Mouse (Mus musculus): ENCODE measurements around the gene Gigyf1. TPM values are rescaled to one million over a fixed set of nuclear protein-coding genes. Genes with fewer than 3 reads are reported as not detected.

Gigyf1 gene
- total and polyA plus RNA-seq, 2 experiments from 2014 or later: 10.6 to 25.2 TPM

GRCm38 (mm10) chr5:137549840-137550239, 31.5 kb downstream of the Gigyf1 start:
- no peaks in the 10 kb centered on the region for H3K27me3 ChIP-seq (ENCODE audit: insufficient read depth, low read length)
- WGBS: 86% methylated on average over 2 of the region's 2 CpGs

DNA sequence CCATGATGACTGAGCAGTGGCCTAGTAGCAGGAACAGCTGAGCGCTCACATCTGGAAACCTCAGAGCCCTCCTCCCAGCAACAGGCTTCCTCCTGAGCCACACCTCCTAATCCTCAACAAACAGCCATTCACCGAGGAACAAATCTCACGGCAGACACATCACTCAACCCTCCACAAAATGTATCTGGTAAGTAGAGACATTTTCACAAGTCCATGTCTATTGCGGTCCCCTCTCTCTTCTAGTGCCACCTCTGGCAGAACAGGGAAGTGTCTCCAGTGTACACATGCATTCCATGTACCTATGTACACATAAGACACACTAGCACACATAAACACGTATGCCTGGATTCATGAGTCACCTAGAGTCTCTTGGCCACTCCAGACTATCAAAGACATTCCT, 32.8 kb downstream of the Gigyf1 start:
- no peak overlapping the region for H3K27ac ChIP-seq (ENCODE audit: low read depth, low read length)
- H3K9ac ChIP-seq: no peak overlapping the region
- peak; percentile 52 for TF ChIP-seq CTCF (IDR thresholded peaks at IDR 0.05; ENCODE audit: low read depth)
- no peaks in the 10 kb centered on the region for H3K36me3 ChIP-seq (ENCODE audit: insufficient read depth)
- 74% methylated on average over 5 of the region's 5 CpGs for WGBS
- ATAC-seq (no peak), DNase-seq (no peak)
- no peak overlapping the region for H3K4me2 ChIP-seq (ENCODE audit: low read depth)
- no peaks in the 10 kb centered on the region for H3K9me3 ChIP-seq (ENCODE audit: low read length)
- no peak overlapping the region for H3K4me3 ChIP-seq (ENCODE audit: low read depth, low read length)
- no peaks in the 10 kb centered on the region for H3K27me3 ChIP-seq (ENCODE audit: insufficient read depth, low read length)
- H3K4me1 ChIP-seq (ENCODE audit: insufficient read depth): peaks cover 8% of the 10 kb centered on the region; the same call in 1 of the 2 replicates

More at GRCm38 (mm10) chr5:137549840-137550239, 31.5 kb downstream of the Gigyf1 start:
- peaks cover 6% of the 10 kb centered on the region; the same call in 1 of the 2 replicates for H3K4me1 ChIP-seq (ENCODE audit: insufficient read depth)
- ATAC-seq: no peak
- no peak overlapping the region for H3K4me2 ChIP-seq (ENCODE audit: low read depth)
- no peak for DNase-seq
- H3K36me3 ChIP-seq (ENCODE audit: insufficient read depth): no peaks in the 10 kb centered on the region
- no peak overlapping the region for H3K27ac ChIP-seq (ENCODE audit: low read depth, low read length)
- no peak overlapping the region for H3K9ac ChIP-seq
- H3K4me3 ChIP-seq (ENCODE audit: low read depth, low read length): no peak overlapping the region
- no peaks in the 10 kb centered on the region for H3K9me3 ChIP-seq (ENCODE audit: low read length)
- no peak for TF ChIP-seq CTCF (IDR thresholded peaks at IDR 0.05; ENCODE audit: low read depth)

DNA sequence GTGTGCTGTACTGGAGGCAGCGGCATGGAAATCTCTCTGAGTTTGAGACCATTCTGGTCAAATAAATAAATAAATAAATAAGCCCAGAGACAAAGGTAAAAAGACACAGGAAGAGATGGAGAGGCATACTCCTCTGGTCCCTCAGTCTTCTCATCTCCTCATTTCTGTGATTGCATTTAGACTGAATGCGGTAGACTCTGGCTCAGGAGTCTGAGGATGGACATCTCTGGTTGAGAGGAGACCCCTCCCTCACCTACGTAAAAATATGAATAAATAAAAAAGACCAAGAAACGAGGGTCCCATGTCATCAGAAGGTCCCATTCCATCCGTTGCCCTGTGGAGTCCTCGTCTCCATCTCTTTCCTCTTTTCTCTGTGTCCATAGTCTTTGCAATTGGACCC, 34.7 kb downstream of the Gigyf1 start:
- peak; percentile 28; the same call in 1 of the 2 replicates for ATAC-seq
- no peak for TF ChIP-seq CTCF (IDR thresholded peaks at IDR 0.05; ENCODE audit: low read depth)
- H3K9me3 ChIP-seq (ENCODE audit: low read length): no peaks in the 10 kb centered on the region
- H3K36me3 ChIP-seq (ENCODE audit: insufficient read depth): no peaks in the 10 kb centered on the region
- WGBS: 23% methylated on average over 6 of the region's 6 CpGs
- no peak for DNase-seq
- no peaks in the 10 kb centered on the region for H3K27me3 ChIP-seq (ENCODE audit: insufficient read depth, low read length)
- H3K4me2 ChIP-seq (ENCODE audit: low read depth): peak overlapping the region; percentile 73
- H3K4me3 ChIP-seq (ENCODE audit: low read depth, low read length): peak overlapping the region; percentile 72
- peak overlapping the region; percentile 81 for H3K9ac ChIP-seq
- peaks cover 8% of the 10 kb centered on the region; the same call in 1 of the 2 replicates for H3K4me1 ChIP-seq (ENCODE audit: insufficient read depth)
- peak overlapping the region; percentile 73 for H3K27ac ChIP-seq (ENCODE audit: low read depth, low read length)

GRCm38 (mm10) chr5:137553411-137553837, 35.1 kb downstream of the Gigyf1 start, which contains the start of gene Actl6b:
TSS of gene Actl6b (plus strand) at chr5:137553517.
- Histone ChIP-seq H3K9ac (peak within 1 kb of the TSS; percentile 81), H3K4me1 (ENCODE audit: insufficient read depth) (peaks cover 8% of the 10 kb centered on the region; the same call in 1 of the 2 replicates), H3K36me3 (ENCODE audit: insufficient read depth) (no peaks in the 10 kb centered on the region), H3K9me3 (ENCODE audit: low read length) (no peaks in the 10 kb centered on the region), H3K4me3 (ENCODE audit: low read depth, low read length) (peak within 1 kb of the TSS; percentile 72), H3K27ac (ENCODE audit: low read depth, low read length) (peak within 1 kb of the TSS; percentile 73), H3K27me3 (ENCODE audit: insufficient read depth, low read length) (no peaks in the 10 kb centered on the region), H3K4me2 (ENCODE audit: low read depth) (peak within 1 kb of the TSS; percentile 73)
- DNase-seq (peak; percentile 94), ATAC-seq (peak; percentile 97)
- WGBS: 3% methylated on average over 37 of the region's 37 CpGs
- TF ChIP-seq CTCF (IDR thresholded peaks at IDR 0.05; ENCODE audit: low read depth): no peak

GRCm38 (mm10) chr5:137553898-137554297, 35.5 kb downstream of the Gigyf1 start:
- Histone ChIP-seq H3K9ac (peak overlapping the region; percentile 81), H3K36me3 (ENCODE audit: insufficient read depth) (no peaks in the 10 kb centered on the region), H3K27ac (ENCODE audit: low read depth, low read length) (peak overlapping the region; percentile 73; the same call in 1 of the 2 replicates), H3K4me3 (ENCODE audit: low read depth, low read length) (peak overlapping the region; percentile 72), H3K4me1 (ENCODE audit: insufficient read depth) (peaks cover 8% of the 10 kb centered on the region; the same call in 1 of the 2 replicates), H3K27me3 (ENCODE audit: insufficient read depth, low read length) (no peaks in the 10 kb centered on the region), H3K9me3 (ENCODE audit: low read length) (no peaks in the 10 kb centered on the region), H3K4me2 (ENCODE audit: low read depth) (peak overlapping the region; percentile 73)
- ATAC-seq (peak; percentile 23), DNase-seq (no peak)
- WGBS: 50% methylated on average over 11 of the region's 11 CpGs
- TF ChIP-seq CTCF (IDR thresholded peaks at IDR 0.05; ENCODE audit: low read depth): no peak

DNA sequence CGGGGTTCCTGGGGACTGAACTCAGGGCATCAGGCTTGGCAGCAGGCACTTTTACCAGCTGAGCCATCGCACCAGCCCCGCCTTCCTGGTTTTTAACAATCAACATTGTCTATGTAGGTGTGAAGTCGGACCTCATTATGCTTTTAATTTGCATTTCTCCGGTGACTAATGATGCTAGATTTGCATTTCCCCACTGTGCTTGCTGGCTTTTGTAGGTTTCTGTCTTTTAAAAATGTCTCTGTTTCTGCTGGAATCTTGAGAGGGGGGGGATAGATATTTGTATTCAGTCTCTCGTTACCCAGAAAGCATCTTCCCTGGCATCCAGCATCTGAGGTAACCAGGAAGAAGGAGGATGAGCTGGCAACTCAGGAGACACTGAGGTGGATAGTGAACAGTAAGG, 43.2 kb downstream of the Gigyf1 start:
- DNase-seq: no peak
- H3K27me3 ChIP-seq (ENCODE audit: insufficient read depth, low read length): no peaks in the 10 kb centered on the region
- WGBS: 32% methylated on average over 6 of the region's 6 CpGs
- no peak overlapping the region for H3K4me2 ChIP-seq (ENCODE audit: low read depth)
- no peaks in the 10 kb centered on the region for H3K4me1 ChIP-seq (ENCODE audit: insufficient read depth)
- H3K9me3 ChIP-seq (ENCODE audit: low read length): no peaks in the 10 kb centered on the region
- no peak overlapping the region for H3K9ac ChIP-seq
- ATAC-seq: no peak
- H3K4me3 ChIP-seq (ENCODE audit: low read depth, low read length): no peak overlapping the region
- H3K27ac ChIP-seq (ENCODE audit: low read depth, low read length): no peak overlapping the region
- no peak for TF ChIP-seq CTCF (IDR thresholded peaks at IDR 0.05; ENCODE audit: low read depth)
- H3K36me3 ChIP-seq (ENCODE audit: insufficient read depth): peaks cover 25% of the 10 kb centered on the region

DNA sequence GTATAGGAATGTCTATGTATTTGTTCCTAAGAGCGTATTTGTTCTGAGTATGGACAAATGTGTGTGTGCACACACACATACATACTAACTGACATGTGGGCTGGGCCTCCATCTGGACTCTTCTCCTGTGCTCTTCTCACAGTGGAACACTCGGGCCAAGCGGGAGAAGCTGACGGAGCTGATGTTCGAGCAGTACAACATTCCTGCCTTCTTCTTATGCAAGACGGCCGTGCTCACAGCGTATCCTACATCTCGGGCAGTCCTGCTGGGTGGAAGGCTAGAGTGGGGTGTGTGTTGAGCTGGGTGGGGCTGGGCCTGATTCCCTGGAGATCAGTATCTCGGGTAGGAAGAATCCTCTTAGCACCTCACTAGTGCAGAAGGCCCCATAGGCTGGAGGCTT, 44.6 kb downstream of the Gigyf1 start:
- ATAC-seq: no peak
- WGBS: 75% methylated on average over 10 of the region's 10 CpGs
- DNase-seq: no peak
- Histone ChIP-seq H3K9me3 (ENCODE audit: low read length) (no peaks in the 10 kb centered on the region), H3K27me3 (ENCODE audit: insufficient read depth, low read length) (no peaks in the 10 kb centered on the region), H3K27ac (ENCODE audit: low read depth, low read length) (no peak overlapping the region), H3K4me1 (ENCODE audit: insufficient read depth) (no peaks in the 10 kb centered on the region), H3K9ac (no peak overlapping the region), H3K4me2 (ENCODE audit: low read depth) (no peak overlapping the region), H3K36me3 (ENCODE audit: insufficient read depth) (peaks cover 28% of the 10 kb centered on the region), H3K4me3 (ENCODE audit: low read depth, low read length) (no peak overlapping the region)
- no peak for TF ChIP-seq CTCF (IDR thresholded peaks at IDR 0.05; ENCODE audit: low read depth)

Data from forebrain, postnatal 0 days (tissue).